Mouse (Mus musculus): ENCODE results near the gene Nudcd2. TPM values are rescaled to one million over a fixed set of nuclear protein-coding genes. Genes with fewer than 3 reads are reported as not detected.

Nudcd2 gene
- polyA plus RNA-seq, 1 experiment from 2014 or later, result 97.1 TPM

DNA sequence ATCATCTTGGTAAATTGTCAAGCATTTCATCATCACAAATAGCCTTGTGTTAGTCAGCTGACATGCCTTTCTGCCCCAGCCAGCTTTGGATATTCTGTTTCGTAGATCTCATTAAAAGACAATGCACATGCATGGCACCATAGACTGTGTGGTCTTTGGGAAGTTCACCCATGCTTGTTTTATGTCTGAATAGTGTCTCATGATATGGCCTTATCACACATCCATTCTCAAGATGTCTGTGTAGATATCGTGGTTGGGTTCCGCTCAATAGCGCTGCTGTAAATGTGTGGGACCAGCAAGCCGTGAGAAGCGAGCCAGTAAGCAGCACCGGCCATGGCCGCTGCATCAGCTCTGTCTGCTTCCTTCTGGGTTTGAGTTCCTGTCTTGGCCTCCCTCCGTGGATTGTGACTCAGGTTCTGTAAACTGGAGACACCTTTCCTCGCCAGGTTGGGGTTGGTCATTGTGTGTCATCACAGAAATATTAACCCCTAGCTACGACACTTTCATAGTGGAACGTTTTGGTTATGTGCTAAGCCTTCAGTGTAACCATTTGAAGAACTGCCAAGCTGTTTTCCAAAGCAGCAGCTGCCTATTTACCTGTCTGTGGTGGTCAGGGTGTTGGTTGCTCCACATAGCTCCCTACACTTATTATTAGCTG is 8.3 kb downstream of the Nudcd2 start:
- no peaks in the 10 kb centered on the region for H3K9me3 ChIP-seq (ENCODE audit: control insufficient read depth, low read length)
- no peak overlapping the region for H3K9ac ChIP-seq (ENCODE audit: low read length)
- no peak overlapping the region for H3K27ac ChIP-seq (replicated peaks in 1 of 2; ENCODE audit: control insufficient read depth in 1 of 2, insufficient read depth in 1 of 2, low read depth in 2 of 2, low read length in 2 of 2)
- no peaks in the 10 kb centered on the region for H3K27me3 ChIP-seq (ENCODE audit: control insufficient read depth, insufficient read depth, low read length)
- no peak for ATAC-seq (ENCODE audit: insufficient number of reproducible peaks, insufficient read depth, low FRiP score, low read depth)
- WGBS, result 90% methylated on average over 12 of the region's 12 CpGs
- H3K4me2 ChIP-seq (ENCODE audit: low read length), result no peak overlapping the region
- no peak overlapping the region for H3K4me3 ChIP-seq (ENCODE audit: control insufficient read depth in 1 of 2, insufficient read depth in 1 of 2, low read depth in 1 of 2, low read length in 2 of 2)
- no peaks in the 10 kb centered on the region for H3K4me1 ChIP-seq (ENCODE audit: control insufficient read depth in 2 of 2, insufficient read depth in 2 of 2, low read length in 2 of 2)
- peaks cover 53% of the 10 kb centered on the region for H3K36me3 ChIP-seq (ENCODE audit: control insufficient read depth, insufficient read depth, low read length)

- WGBS, result 87% methylated on average over 3 of the region's 3 CpGs
- Histone ChIP-seq H3K9ac (ENCODE audit: low read length) (no peak overlapping the region), H3K27ac (replicated peaks in 1 of 2; ENCODE audit: control insufficient read depth in 1 of 2, insufficient read depth in 1 of 2, low read depth in 2 of 2, low read length in 2 of 2) (no peak overlapping the region), H3K4me1 (ENCODE audit: control insufficient read depth in 2 of 2, insufficient read depth in 2 of 2, low read length in 2 of 2) (no peaks in the 10 kb centered on the region), H3K27me3 (ENCODE audit: control insufficient read depth, insufficient read depth, low read length) (no peaks in the 10 kb centered on the region), H3K36me3 (ENCODE audit: control insufficient read depth, insufficient read depth, low read length) (peaks cover 43% of the 10 kb centered on the region), H3K9me3 (ENCODE audit: control insufficient read depth, low read length) (no peaks in the 10 kb centered on the region), H3K4me3 (ENCODE audit: control insufficient read depth in 1 of 2, insufficient read depth in 1 of 2, low read depth in 1 of 2, low read length in 2 of 2) (no peak overlapping the region), H3K4me2 (ENCODE audit: low read length) (no peak overlapping the region)
- no peak for ATAC-seq (ENCODE audit: insufficient number of reproducible peaks, insufficient read depth, low FRiP score, low read depth)
Observed at GRCm38 (mm10) chr11:40744348-40744747, 10.9 kb downstream of the Nudcd2 start.

GRCm38 (mm10) chr11:40746361-40746760 is 12.9 kb downstream of the Nudcd2 start:
- H3K27me3 ChIP-seq (ENCODE audit: control insufficient read depth, insufficient read depth, low read length), result no peaks in the 10 kb centered on the region
- no peak overlapping the region for H3K4me2 ChIP-seq (ENCODE audit: low read length)
- no peaks in the 10 kb centered on the region for H3K9me3 ChIP-seq (ENCODE audit: control insufficient read depth, low read length)
- 87% methylated on average over 12 of the region's 12 CpGs for WGBS
- no peaks in the 10 kb centered on the region for H3K4me1 ChIP-seq (ENCODE audit: control insufficient read depth in 2 of 2, insufficient read depth in 2 of 2, low read length in 2 of 2)
- H3K4me3 ChIP-seq (ENCODE audit: control insufficient read depth in 1 of 2, insufficient read depth in 1 of 2, low read depth in 1 of 2, low read length in 2 of 2), result no peak overlapping the region
- H3K9ac ChIP-seq (ENCODE audit: low read length), result no peak overlapping the region
- peaks cover 45% of the 10 kb centered on the region for H3K36me3 ChIP-seq (ENCODE audit: control insufficient read depth, insufficient read depth, low read length)
- no peak overlapping the region for H3K27ac ChIP-seq (replicated peaks in 1 of 2; ENCODE audit: control insufficient read depth in 1 of 2, insufficient read depth in 1 of 2, low read depth in 2 of 2, low read length in 2 of 2)
- ATAC-seq (ENCODE audit: insufficient number of reproducible peaks, insufficient read depth, low FRiP score, low read depth), result no peak

GRCm38 (mm10) chr11:40747716-40748115 is 14.2 kb downstream of the Nudcd2 start:
- Histone ChIP-seq H3K4me3 (ENCODE audit: control insufficient read depth in 1 of 2, insufficient read depth in 1 of 2, low read depth in 1 of 2, low read length in 2 of 2) (no peak overlapping the region), H3K27ac (replicated peaks in 1 of 2; ENCODE audit: control insufficient read depth in 1 of 2, insufficient read depth in 1 of 2, low read depth in 2 of 2, low read length in 2 of 2) (no peak overlapping the region), H3K9me3 (ENCODE audit: control insufficient read depth, low read length) (no peaks in the 10 kb centered on the region), H3K4me1 (ENCODE audit: control insufficient read depth in 2 of 2, insufficient read depth in 2 of 2, low read length in 2 of 2) (peaks cover 0 to 5% of the 10 kb centered on the region in 2 experiments; a peak in 3 of 4 replicates), H3K27me3 (ENCODE audit: control insufficient read depth, insufficient read depth, low read length) (no peaks in the 10 kb centered on the region), H3K4me2 (ENCODE audit: low read length) (no peak overlapping the region), H3K9ac (ENCODE audit: low read length) (no peak overlapping the region), H3K36me3 (ENCODE audit: control insufficient read depth, insufficient read depth, low read length) (peaks cover 49% of the 10 kb centered on the region)
- ATAC-seq (ENCODE audit: insufficient number of reproducible peaks, insufficient read depth, low FRiP score, low read depth), result no peak
- 51% methylated on average over 2 of the region's 2 CpGs for WGBS

- H3K9ac ChIP-seq (ENCODE audit: low read length), result peak overlapping the region; percentile 90
- peaks cover 0 to 17% of the 10 kb centered on the region in 2 experiments; a peak in 3 of 4 replicates for H3K4me1 ChIP-seq (ENCODE audit: control insufficient read depth in 2 of 2, insufficient read depth in 2 of 2, low read length in 2 of 2)
- no peaks in the 10 kb centered on the region for H3K9me3 ChIP-seq (ENCODE audit: control insufficient read depth, low read length)
- peak overlapping the region; percentile 83 to 95 for H3K27ac ChIP-seq (replicated peaks in 1 of 2; ENCODE audit: control insufficient read depth in 1 of 2, insufficient read depth in 1 of 2, low read depth in 2 of 2, low read length in 2 of 2)
- H3K4me3 ChIP-seq (ENCODE audit: control insufficient read depth in 1 of 2, insufficient read depth in 1 of 2, low read depth in 1 of 2, low read length in 2 of 2), result peak overlapping the region; percentile 39 to 93; a peak in 3 of 4 replicates
- WGBS, result 19% methylated on average over 6 of the region's 6 CpGs
- ATAC-seq (ENCODE audit: insufficient number of reproducible peaks, insufficient read depth, low FRiP score, low read depth), result no peak
- H3K27me3 ChIP-seq (ENCODE audit: control insufficient read depth, insufficient read depth, low read length), result no peaks in the 10 kb centered on the region
- peak overlapping the region; percentile 81 for H3K4me2 ChIP-seq (ENCODE audit: low read length)
- H3K36me3 ChIP-seq (ENCODE audit: control insufficient read depth, insufficient read depth, low read length), result peaks cover 39% of the 10 kb centered on the region
Observed at GRCm38 (mm10) chr11:40753836-40754235, 20.4 kb downstream of the Nudcd2 start.

DNA sequence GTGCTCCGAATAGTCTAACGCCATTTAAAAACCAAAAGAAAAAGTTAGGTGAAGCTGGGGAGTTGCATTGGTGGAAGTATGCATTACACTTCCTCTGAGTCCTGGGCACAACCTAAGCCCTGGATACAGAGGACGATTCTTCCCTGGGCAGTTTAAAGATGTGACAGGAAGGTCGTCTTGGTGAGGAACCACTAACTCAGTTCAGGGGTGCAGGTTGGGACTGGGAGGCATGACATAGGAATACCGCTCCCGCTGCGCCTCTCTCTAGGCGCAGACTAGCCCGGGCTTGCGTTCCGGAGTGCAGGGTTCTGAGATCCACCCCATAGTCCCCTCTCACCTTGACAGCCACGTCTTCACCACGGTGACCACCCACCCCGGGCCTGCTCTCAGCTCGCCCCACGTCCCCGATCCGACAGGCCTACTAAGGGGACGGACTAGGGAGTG is 21.2 kb downstream of the Nudcd2 start:
- no peaks in the 10 kb centered on the region for H3K9me3 ChIP-seq (ENCODE audit: control insufficient read depth, low read length)
- no peaks in the 10 kb centered on the region for H3K27me3 ChIP-seq (ENCODE audit: control insufficient read depth, insufficient read depth, low read length)
- peak overlapping the region; percentile 92 to 95 for H3K27ac ChIP-seq (replicated peaks in 1 of 2; ENCODE audit: control insufficient read depth in 1 of 2, insufficient read depth in 1 of 2, low read depth in 2 of 2, low read length in 2 of 2)
- ATAC-seq (ENCODE audit: insufficient number of reproducible peaks, insufficient read depth, low FRiP score, low read depth), result peak; percentile 74
- peak overlapping the region; percentile 61 to 93 for H3K4me3 ChIP-seq (ENCODE audit: control insufficient read depth in 1 of 2, insufficient read depth in 1 of 2, low read depth in 1 of 2, low read length in 2 of 2)
- under 1% methylated on average over 18 of the region's 19 CpGs for WGBS
- H3K36me3 ChIP-seq (ENCODE audit: control insufficient read depth, insufficient read depth, low read length), result peaks cover 34% of the 10 kb centered on the region
- peak overlapping the region; percentile 90 for H3K9ac ChIP-seq (ENCODE audit: low read length)
- H3K4me2 ChIP-seq (ENCODE audit: low read length), result peak overlapping the region; percentile 81
- H3K4me1 ChIP-seq (ENCODE audit: control insufficient read depth in 2 of 2, insufficient read depth in 2 of 2, low read length in 2 of 2), result peaks cover 0 to 17% of the 10 kb centered on the region in 2 experiments; a peak in 3 of 4 replicates

DNA sequence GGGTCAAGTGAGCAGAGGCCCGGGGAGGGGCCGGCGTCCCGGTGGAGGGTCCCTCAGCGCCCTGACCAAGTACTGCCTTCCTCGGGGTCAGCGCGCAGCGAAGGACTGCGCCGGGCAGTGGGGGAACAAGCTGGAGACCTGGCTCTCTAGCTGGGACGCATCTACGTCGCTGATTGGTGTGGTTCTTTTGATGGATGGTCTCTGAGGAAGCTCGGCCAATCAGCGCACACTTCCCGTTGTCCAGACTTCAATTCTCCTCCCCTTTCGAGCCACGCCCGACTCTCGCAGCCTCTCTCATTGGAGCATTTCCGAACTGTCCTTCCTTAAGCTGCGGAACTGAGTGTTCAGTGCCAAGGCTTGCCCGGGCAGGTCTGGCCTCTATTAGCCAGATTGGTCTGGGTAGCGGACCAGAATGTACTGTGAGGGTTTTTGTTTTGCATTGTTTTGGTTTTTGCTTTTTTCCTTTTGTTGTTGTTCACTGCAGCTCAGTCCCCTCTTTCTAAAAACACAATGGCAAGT is 21.7 kb downstream of the Nudcd2 start, which contains the start of gene Ccng1:
TSS of gene Ccng1 (minus strand) at position 203 of the 519 bp plus-strand sequence.
- peaks cover 0 to 17% of the 10 kb centered on the region in 2 experiments; a peak in 3 of 4 replicates for H3K4me1 ChIP-seq (ENCODE audit: control insufficient read depth in 2 of 2, insufficient read depth in 2 of 2, low read length in 2 of 2)
- H3K27me3 ChIP-seq (ENCODE audit: control insufficient read depth, insufficient read depth, low read length), result no peaks in the 10 kb centered on the region
- H3K9ac ChIP-seq (ENCODE audit: low read length), result peak within 1 kb of the TSS; percentile 90
- H3K4me2 ChIP-seq (ENCODE audit: low read length), result peak within 1 kb of the TSS; percentile 81
- H3K9me3 ChIP-seq (ENCODE audit: control insufficient read depth, low read length), result no peaks in the 10 kb centered on the region
- H3K4me3 ChIP-seq (ENCODE audit: control insufficient read depth in 1 of 2, insufficient read depth in 1 of 2, low read depth in 1 of 2, low read length in 2 of 2), result peak within 1 kb of the TSS; percentile 61 to 93
- H3K36me3 ChIP-seq (ENCODE audit: control insufficient read depth, insufficient read depth, low read length), result peaks cover 30% of the 10 kb centered on the region
- H3K27ac ChIP-seq (replicated peaks in 1 of 2; ENCODE audit: control insufficient read depth in 1 of 2, insufficient read depth in 1 of 2, low read depth in 2 of 2, low read length in 2 of 2), result peak within 1 kb of the TSS; percentile 92 to 95
- ATAC-seq (ENCODE audit: insufficient number of reproducible peaks, insufficient read depth, low FRiP score, low read depth), result peak; percentile 97
- WGBS, result under 1% methylated on average over 25 of the region's 25 CpGs
